Mouse (Mus musculus): Measurements from ENCODE around the gene Derl3. TPM values are rescaled to one million over a fixed set of nuclear protein-coding genes. Genes with fewer than 3 reads are reported as not detected.

Gene Derl3
- 0.65 and 1.5 TPM in 2 replicates for polyA plus RNA-seq (2015; fragmentation: Nextera tagmentation; extraction: Ambion mirVana)

DNA sequence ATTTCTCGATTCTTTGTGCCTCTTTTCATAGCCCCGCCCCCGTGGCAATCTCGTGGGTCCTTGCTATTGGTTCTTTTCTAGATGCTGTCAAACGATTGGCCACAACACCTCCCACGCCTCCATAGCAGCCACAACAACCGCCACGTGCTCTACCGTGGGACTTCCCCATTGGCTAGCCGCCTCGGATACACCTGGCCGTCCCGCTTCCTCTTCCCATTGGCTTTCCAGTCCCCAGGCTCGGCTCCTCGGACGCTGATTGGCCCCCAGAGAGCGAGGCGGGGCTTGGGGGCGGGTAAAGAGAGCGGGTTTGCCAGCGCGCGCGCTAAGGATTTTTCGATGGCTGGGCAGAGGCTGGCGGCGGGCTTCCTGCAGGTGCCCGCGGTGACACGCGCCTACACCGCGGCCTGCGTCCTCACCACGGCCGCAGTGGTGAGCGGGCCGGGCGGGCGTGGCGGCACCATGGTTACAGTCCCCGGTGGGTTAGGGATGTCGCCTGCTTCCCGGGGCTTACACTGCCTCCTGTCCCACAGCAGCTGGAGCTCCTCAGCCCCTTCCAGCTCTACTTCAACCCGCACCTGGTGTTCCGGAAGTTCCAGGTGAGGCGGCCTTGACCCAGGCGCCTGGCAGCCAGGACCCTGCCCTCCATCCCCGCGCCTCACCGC is at the start of gene Derl3:
Gene Derl3 (plus strand): TSS at position 325 of the 662 bp plus-strand sequence.

DNA sequence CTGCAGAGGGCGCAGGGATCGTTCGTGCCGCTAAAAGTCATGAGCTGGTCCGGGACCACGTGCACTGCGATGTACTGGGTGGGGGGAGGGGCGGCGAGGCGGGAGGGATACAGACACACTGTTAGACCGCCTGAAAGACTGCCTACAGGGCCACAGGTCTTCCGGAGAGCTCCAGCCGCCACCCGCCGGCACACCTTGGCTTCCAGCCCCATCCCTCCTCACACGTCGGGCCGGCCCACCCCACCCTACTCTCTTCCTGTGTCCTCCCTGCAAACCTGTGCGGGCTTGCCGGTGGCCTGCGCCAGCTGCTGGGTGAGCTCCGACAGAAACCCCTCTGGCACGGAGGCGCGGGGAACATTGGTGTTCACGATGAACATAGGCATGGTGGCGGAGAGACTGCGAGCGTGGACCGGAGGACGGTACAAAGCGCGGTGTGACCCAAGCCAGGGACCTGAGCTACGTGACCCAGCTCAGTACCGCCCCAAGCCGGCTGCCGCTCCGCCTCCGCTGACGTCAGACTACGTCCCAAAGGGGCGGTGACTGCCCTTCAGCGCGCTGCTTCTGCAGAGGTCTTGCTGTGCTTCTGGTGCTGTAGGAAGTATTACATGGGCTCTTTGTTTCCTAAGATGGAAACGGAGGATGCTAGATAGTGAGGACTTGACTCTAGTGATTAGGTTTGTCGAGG is 33.3 kb upstream of the Derl3 start, which contains the start of gene Mif:
Gene Mif (minus strand): TSS at position 455 of the 685 bp plus-strand sequence.

DNA sequence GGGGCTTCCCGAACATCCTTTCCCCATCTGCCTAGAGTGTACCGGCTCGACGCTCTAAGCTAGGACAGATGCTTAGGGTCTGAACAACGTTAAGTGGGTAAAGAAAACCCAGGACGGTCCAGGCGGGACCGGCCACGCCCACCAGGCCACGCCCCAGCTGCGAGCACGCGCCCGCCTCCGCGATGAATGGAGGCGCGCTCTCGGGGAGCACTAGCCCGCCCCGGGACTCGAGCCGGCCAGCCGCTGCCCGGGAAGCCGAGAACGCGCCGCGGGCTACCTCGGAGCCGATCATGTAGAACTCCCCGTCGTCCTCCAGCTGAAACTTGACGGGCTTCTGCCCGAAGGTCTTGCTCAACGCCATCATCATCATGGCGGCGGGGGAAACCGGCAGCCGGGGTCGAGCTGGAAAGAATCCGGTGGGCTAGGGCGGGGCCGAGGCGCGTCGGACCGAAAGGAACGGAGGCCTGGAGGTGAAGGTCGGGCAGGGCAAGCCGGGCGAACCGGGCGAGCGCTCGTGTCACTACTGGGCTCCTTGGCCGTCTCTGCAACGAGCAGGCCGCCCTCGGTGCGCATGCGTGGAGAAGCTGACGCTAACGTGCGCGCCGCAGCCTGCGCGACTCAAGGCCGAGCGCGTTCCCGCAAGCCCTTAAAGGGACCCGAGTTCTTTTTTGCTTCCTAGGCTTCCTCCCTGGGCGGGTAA is 28.0 kb downstream of the Derl3 start, which contains the start of gene Smarcb1:
Gene Smarcb1 (minus strand): TSS at position 592 of the 700 bp plus-strand sequence.

GRCm38 (mm10) chr10:75932891-75933290 is 39.7 kb downstream of the Derl3 start, which contains the start of gene Chchd10:
Chchd10 (plus strand) TSS chr10:75933130.

GRCm38 (mm10) chr10:75935680-75936541 is 42.7 kb downstream of the Derl3 start, which contains the start of gene Mmp11:
Mmp11 (minus strand) TSS chr10:75936496.

DNA sequence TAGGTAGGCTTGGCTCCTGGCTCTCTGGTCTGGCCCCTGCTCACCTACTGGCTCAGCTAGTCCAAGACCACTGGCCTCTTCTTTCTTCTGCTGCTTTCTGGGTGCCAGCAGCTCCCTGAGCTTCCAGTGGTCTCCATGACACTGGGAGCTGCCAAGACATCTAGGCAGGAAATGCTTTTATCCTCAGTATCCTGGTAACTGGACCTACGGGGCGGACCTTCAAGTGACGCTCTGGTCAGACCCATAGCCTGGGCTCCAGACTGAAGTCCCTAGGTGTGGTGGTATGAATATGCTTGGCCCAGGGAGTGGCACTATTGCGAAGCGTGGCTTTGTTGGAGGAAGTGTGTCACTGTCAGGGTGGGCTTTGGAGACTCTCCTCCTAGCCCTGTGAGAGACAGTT is 47.3 kb downstream of the Derl3 start, which contains the start of gene Gm867:
Gene Gm867 (minus strand): TSS at position 153 of the 400 bp plus-strand sequence.

DNA sequence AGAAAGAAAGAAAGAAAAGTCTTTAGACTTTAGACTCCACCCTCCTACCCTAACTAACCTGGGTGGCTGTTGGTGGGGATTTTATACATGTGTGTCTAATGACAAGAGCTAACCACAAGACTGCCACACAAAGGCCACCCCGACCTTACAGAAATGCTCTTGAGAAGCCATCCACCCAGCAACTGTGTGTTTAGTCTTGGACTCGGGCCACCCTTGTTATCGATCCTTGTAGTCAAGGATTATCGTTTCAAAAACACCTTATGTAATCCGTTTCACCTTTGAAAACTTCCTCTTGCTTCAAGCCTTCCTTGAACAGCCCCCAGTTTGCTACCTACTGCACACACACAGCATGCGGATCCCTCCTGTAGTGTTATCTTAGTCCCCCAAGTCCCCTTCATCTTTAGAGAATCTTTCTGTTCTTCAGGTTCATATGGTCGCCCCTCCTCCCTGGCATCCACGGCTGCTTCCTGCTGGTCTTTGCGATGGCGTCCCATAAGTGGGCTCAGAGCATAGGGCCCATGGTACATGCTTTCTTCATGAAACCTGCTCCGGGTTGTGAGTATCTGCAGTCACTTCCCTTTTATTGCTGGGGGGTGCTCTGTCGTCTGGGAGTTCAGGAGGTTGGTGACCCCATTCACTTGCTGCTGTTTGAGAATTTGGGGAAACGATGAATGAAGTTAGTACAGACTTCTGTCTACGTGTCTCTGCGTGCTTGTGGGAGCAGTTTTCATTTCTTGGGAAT is 49.7 kb downstream of the Derl3 start, which contains the start of gene Vpreb3:
Gene Vpreb3 (plus strand): TSS at position 322 of the 742 bp plus-strand sequence.

Other genes starting within 250 kb of the Derl3 start
- 24.7 and 25.7 TPM in 2 replicates for gene Susd2, start 249.4 kb upstream of the Derl3 start, polyA plus RNA-seq (2015; fragmentation: Nextera tagmentation; extraction: Ambion mirVana)
- 28.6 and 30.3 TPM in 2 replicates for gene Cabin1, start 129.1 kb upstream of the Derl3 start, polyA plus RNA-seq (2015; fragmentation: Nextera tagmentation; extraction: Ambion mirVana)
- gene Ddt, start 120.0 kb upstream of the Derl3 start, polyA plus RNA-seq (2015; fragmentation: Nextera tagmentation; extraction: Ambion mirVana), result 128 and 167 TPM in 2 replicates
- not detected in 2 replicates for gene Gm20441, start 112.5 kb upstream of the Derl3 start, polyA plus RNA-seq (2015; fragmentation: Nextera tagmentation; extraction: Ambion mirVana)
- gene Gstt3, start 112.0 kb upstream of the Derl3 start, polyA plus RNA-seq (2015; fragmentation: Nextera tagmentation; extraction: Ambion mirVana), result 2.0 and 2.7 TPM in 2 replicates
- gene Gstt1, start 94.8 kb upstream of the Derl3 start, polyA plus RNA-seq (2015; fragmentation: Nextera tagmentation; extraction: Ambion mirVana), result 20.0 and 24.8 TPM in 2 replicates
- not detected in 2 replicates for gene Gstt4, start 70.9 kb upstream of the Derl3 start, polyA plus RNA-seq (2015; fragmentation: Nextera tagmentation; extraction: Ambion mirVana)
- 9.0 and 9.8 TPM in 2 replicates for gene Gstt2, start 56.0 kb upstream of the Derl3 start, polyA plus RNA-seq (2015; fragmentation: Nextera tagmentation; extraction: Ambion mirVana)
- gene Mif, start 33.2 kb upstream of the Derl3 start, polyA plus RNA-seq (2015; fragmentation: Nextera tagmentation; extraction: Ambion mirVana), result 1,854 and 1,938 TPM in 2 replicates
- 176 and 183 TPM in 2 replicates for gene Smarcb1, start 28.2 kb downstream of the Derl3 start, polyA plus RNA-seq (2015; fragmentation: Nextera tagmentation; extraction: Ambion mirVana)
- gene Chchd10, start 39.7 kb downstream of the Derl3 start, polyA plus RNA-seq (2015; fragmentation: Nextera tagmentation; extraction: Ambion mirVana), result 372 and 376 TPM in 2 replicates
- 10.3 and 10.5 TPM in 2 replicates for gene Mmp11, start 43.1 kb downstream of the Derl3 start, polyA plus RNA-seq (2015; fragmentation: Nextera tagmentation; extraction: Ambion mirVana)
- 1.7 and 2.3 TPM in 2 replicates for gene Gm867, start 47.3 kb downstream of the Derl3 start, polyA plus RNA-seq (2015; fragmentation: Nextera tagmentation; extraction: Ambion mirVana)
- gene Vpreb3, start 49.6 kb downstream of the Derl3 start, polyA plus RNA-seq (2015; fragmentation: Nextera tagmentation; extraction: Ambion mirVana), result 1.5 TPM in 1 of 2 replicates, not detected in the other
- not detected in 2 replicates for gene Gm5134, start 61.1 kb downstream of the Derl3 start, polyA plus RNA-seq (2015; fragmentation: Nextera tagmentation; extraction: Ambion mirVana)
- gene Zfp280b, start 139.2 kb downstream of the Derl3 start, polyA plus RNA-seq (2015; fragmentation: Nextera tagmentation; extraction: Ambion mirVana), result 7.8 and 10.4 TPM in 2 replicates
- gene Slc5a4b, start 217.5 kb downstream of the Derl3 start, polyA plus RNA-seq (2015; fragmentation: Nextera tagmentation; extraction: Ambion mirVana), result not detected in 2 replicates